Mouse (Mus musculus) brain, embryonic 14.5 days (tissue): Measurements from ENCODE around the gene Gm44973.

Source experiments
- CTCF ChIP-seq: fragments of 200-500 bp; IDR thresholded peaks from 2 replicates; pipeline ENCODE4 v1.5.1; 2012; ENCODE audit warnings: inconsistent platforms, mild to moderate bottlenecking, moderate library complexity, borderline replicate concordance; ENCODE audit not compliant: insufficient read depth, insufficient read length; ENCODE audit errors: extremely low read depth
- POLR2A ChIP-seq: fragments of 200-500 bp; IDR thresholded peaks from 2 replicates; pipeline ENCODE4 v1.6.1; 2012; ENCODE audit warnings: mild to moderate bottlenecking, inconsistent platforms, borderline replicate concordance; ENCODE audit not compliant: poor library complexity, insufficient read depth, insufficient read length, severe bottlenecking; ENCODE audit errors: extremely low read depth

DNA sequence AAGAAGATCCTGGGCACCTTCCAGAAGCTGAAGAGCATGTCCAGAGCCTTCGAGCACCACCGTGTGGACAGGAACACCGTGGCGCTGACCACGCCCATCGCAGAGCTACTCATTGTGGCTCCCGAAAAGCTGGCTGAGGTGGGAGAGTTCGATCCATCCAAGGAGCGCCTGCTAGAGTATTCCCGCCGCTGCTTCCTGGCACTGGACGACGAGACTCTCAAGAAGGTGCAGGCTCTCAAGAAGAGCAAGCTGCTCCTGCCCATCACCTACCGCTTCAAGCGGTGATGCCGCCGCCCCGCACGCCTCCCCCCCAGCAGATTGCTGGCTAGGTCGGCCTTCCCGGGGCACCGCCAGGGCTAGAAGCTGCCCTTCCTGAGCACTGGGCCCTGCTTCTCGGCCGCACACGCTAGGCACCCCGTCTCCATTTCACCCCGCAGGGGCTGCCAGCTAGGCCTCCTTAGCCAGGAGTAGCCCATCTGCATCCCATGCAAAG lies 45.0 kb downstream of the Gm44973 start:
- TF ChIP-seq CTCF (peak; percentile 70), POLR2A (no peak)
